Mouse (Mus musculus): ENCODE measurements around the gene A530016L24Rik. TPM values are rescaled to one million over a fixed set of nuclear protein-coding genes. Genes with fewer than 3 reads are reported as not detected.
A peak's percentile ranks its signal among the peaks of the same experiment; 100 is the strongest.

The A530016L24Rik gene
- not detected for polyA plus RNA-seq (2017; shearing (Covaris generic))

- no peak for ATAC-seq
These were observed at the start of gene A530016L24Rik for GRCm38 (mm10) chr12:112489134-112489533. Gene A530016L24Rik (plus strand): TSS chr12:112489448.

- no peak for ATAC-seq
These were observed 49.3 kb upstream of the A530016L24Rik start for GRCm38 (mm10) chr12:112439993-112440392.

- ATAC-seq, result peak; percentile 90
These were observed 40.0 kb upstream of the A530016L24Rik start for GRCm38 (mm10) chr12:112449144-112449827.

- no peak for ATAC-seq
These were observed 39.4 kb upstream of the A530016L24Rik start for GRCm38 (mm10) chr12:112449828-112450180.

GRCm38 (mm10) chr12:112450883-112451282 lies 38.4 kb upstream of the A530016L24Rik start:
- ATAC-seq, result no peak

- ATAC-seq, result no peak
These were observed 37.9 kb upstream of the A530016L24Rik start for GRCm38 (mm10) chr12:112451381-112451780.

- no peak for ATAC-seq
These were observed 37.4 kb upstream of the A530016L24Rik start for GRCm38 (mm10) chr12:112451826-112452225.

GRCm38 (mm10) chr12:112456144-112456713 lies 33.0 kb upstream of the A530016L24Rik start:
- ATAC-seq, result no peak

GRCm38 (mm10) chr12:112457839-112458238 lies 31.4 kb upstream of the A530016L24Rik start:
- ATAC-seq, result no peak

GRCm38 (mm10) chr12:112462423-112462822 lies 26.8 kb upstream of the A530016L24Rik start:
- no peak for ATAC-seq

- ATAC-seq, result no peak
These were observed 26.0 kb upstream of the A530016L24Rik start for GRCm38 (mm10) chr12:112463209-112463608.

- no peak for ATAC-seq
These were observed 25.4 kb upstream of the A530016L24Rik start for GRCm38 (mm10) chr12:112463750-112464444.

- ATAC-seq, result no peak
These were observed 24.7 kb upstream of the A530016L24Rik start for GRCm38 (mm10) chr12:112464516-112464915.

GRCm38 (mm10) chr12:112465928-112466327 lies 23.3 kb upstream of the A530016L24Rik start:
- no peak for ATAC-seq

- no peak for ATAC-seq
These were observed 21.9 kb upstream of the A530016L24Rik start for GRCm38 (mm10) chr12:112467387-112467786.

- ATAC-seq, result no peak
These were observed 19.9 kb upstream of the A530016L24Rik start for GRCm38 (mm10) chr12:112469393-112469792.

- no peak for ATAC-seq
These were observed 19.0 kb upstream of the A530016L24Rik start for GRCm38 (mm10) chr12:112470216-112470615.

- ATAC-seq, result no peak
These were observed 15.5 kb upstream of the A530016L24Rik start for GRCm38 (mm10) chr12:112473777-112474176.

- no peak for ATAC-seq
These were observed 287 bp downstream of the A530016L24Rik start for GRCm38 (mm10) chr12:112489535-112489934.

- ATAC-seq, result no peak
These were observed 1.2 kb downstream of the A530016L24Rik start for GRCm38 (mm10) chr12:112490444-112490939.

GRCm38 (mm10) chr12:112496136-112496535 lies 6.9 kb downstream of the A530016L24Rik start:
- ATAC-seq, result no peak

- ATAC-seq, result no peak
These were observed 8.5 kb downstream of the A530016L24Rik start for GRCm38 (mm10) chr12:112497731-112498130.

- ATAC-seq, result no peak
These were observed 9.4 kb downstream of the A530016L24Rik start for GRCm38 (mm10) chr12:112498683-112499082.

All from CD4-positive, CD25-positive, alpha-beta regulatory T cell, adult 4 months (primary cell).